Mouse (Mus musculus): ENCODE measurements around the gene Fev. TPM values are rescaled to one million over a fixed set of nuclear protein-coding genes. Genes with fewer than 3 reads are reported as not detected.

Fev gene
- not detected in 2 replicates for polyA plus RNA-seq (2015; fragmentation: Nextera tagmentation; extraction: Ambion mirVana)

- no peak for ATAC-seq
- H3K4me1 ChIP-seq (replicated peaks; ENCODE audit: control insufficient read depth, insufficient read depth, low read length), result peaks cover 24% of the 10 kb centered on the region
- peak within 1 kb of the TSS; percentile 23; the same call in 1 of the 2 replicates for H3K4me2 ChIP-seq (ENCODE audit: low read length)
- H3K36me3 ChIP-seq (ENCODE audit: control insufficient read depth, insufficient read depth), result no peaks in the 10 kb centered on the region
- H3K27me3 ChIP-seq (replicated peaks; ENCODE audit: control insufficient read depth, insufficient read depth, low read length), result peaks cover 86% of the 10 kb centered on the region
- WGBS, result under 1% methylated on average over 43 of the region's 43 CpGs
- H3K27ac ChIP-seq (ENCODE audit: low read length), result no peak within 1 kb of the TSS
- H3K4me3 ChIP-seq (replicated peaks; ENCODE audit: low read length), result peak within 1 kb of the TSS; percentile 16
- H3K9ac ChIP-seq (replicated peaks; ENCODE audit: low read depth, low read length), result no peak within 1 kb of the TSS
- H3K9me3 ChIP-seq (ENCODE audit: control insufficient read depth, low read length), result no peaks in the 10 kb centered on the region
These were observed at the start of gene Fev for GRCm38 (mm10) chr1:74885369-74886042. Gene Fev (minus strand): TSS chr1:74885419.

- H3K9ac ChIP-seq (replicated peaks; ENCODE audit: low read depth, low read length), result no peak overlapping the region
- 83% methylated on average over 9 of the region's 9 CpGs for WGBS
- no peaks in the 10 kb centered on the region for H3K36me3 ChIP-seq (ENCODE audit: control insufficient read depth, insufficient read depth)
- H3K4me2 ChIP-seq (ENCODE audit: low read length), result no peak overlapping the region
- no peak overlapping the region for H3K27ac ChIP-seq (ENCODE audit: low read length)
- H3K27me3 ChIP-seq (replicated peaks; ENCODE audit: control insufficient read depth, insufficient read depth, low read length), result peaks cover 3% of the 10 kb centered on the region; the same call in 1 of the 2 replicates
- no peak overlapping the region for H3K4me3 ChIP-seq (replicated peaks; ENCODE audit: low read length)
- H3K4me1 ChIP-seq (replicated peaks; ENCODE audit: control insufficient read depth, insufficient read depth, low read length), result no peaks in the 10 kb centered on the region
- ATAC-seq, result no peak
- H3K9me3 ChIP-seq (ENCODE audit: control insufficient read depth, low read length), result no peaks in the 10 kb centered on the region
These were observed 42.5 kb upstream of the Fev start for GRCm38 (mm10) chr1:74927621-74928296.

GRCm38 (mm10) chr1:74926721-74927120 is 41.5 kb upstream of the Fev start:
- no peaks in the 10 kb centered on the region for H3K36me3 ChIP-seq (ENCODE audit: control insufficient read depth, insufficient read depth)
- H3K9me3 ChIP-seq (ENCODE audit: control insufficient read depth, low read length), result no peaks in the 10 kb centered on the region
- no peak for ATAC-seq
- H3K4me2 ChIP-seq (ENCODE audit: low read length), result no peak overlapping the region
- no peak overlapping the region for H3K4me3 ChIP-seq (replicated peaks; ENCODE audit: low read length)
- H3K9ac ChIP-seq (replicated peaks; ENCODE audit: low read depth, low read length), result no peak overlapping the region
- H3K27me3 ChIP-seq (replicated peaks; ENCODE audit: control insufficient read depth, insufficient read depth, low read length), result no peaks in the 10 kb centered on the region
- H3K4me1 ChIP-seq (replicated peaks; ENCODE audit: control insufficient read depth, insufficient read depth, low read length), result no peaks in the 10 kb centered on the region
- 42% methylated on average over 6 of the region's 6 CpGs for WGBS
- H3K27ac ChIP-seq (ENCODE audit: low read length), result no peak overlapping the region

- WGBS, result 71% methylated on average over 4 of the region's 4 CpGs
These were observed 39.2 kb upstream of the Fev start for GRCm38 (mm10) chr1:74924464-74924863.

GRCm38 (mm10) chr1:74915706-74916105 is 30.5 kb upstream of the Fev start:
- Histone ChIP-seq H3K4me2 (ENCODE audit: low read length) (peak overlapping the region; percentile 32), H3K27ac (ENCODE audit: low read length) (no peak overlapping the region), H3K9ac (replicated peaks; ENCODE audit: low read depth, low read length) (no peak overlapping the region), H3K4me3 (replicated peaks; ENCODE audit: low read length) (no peak overlapping the region), H3K27me3 (replicated peaks; ENCODE audit: control insufficient read depth, insufficient read depth, low read length) (0 out of 2 replicates have a peak, but pooled peaks cover 4% of the 10 kb centered on the region), H3K4me1 (replicated peaks; ENCODE audit: control insufficient read depth, insufficient read depth, low read length) (0 out of 2 replicates have a peak, but pooled peaks cover 2% of the 10 kb centered on the region), H3K9me3 (ENCODE audit: control insufficient read depth, low read length) (peaks cover 2% of the 10 kb centered on the region; the same call in 1 of the 2 replicates), H3K36me3 (ENCODE audit: control insufficient read depth, insufficient read depth) (no peaks in the 10 kb centered on the region)
- WGBS, result 20% methylated on average over 13 of the region's 13 CpGs
- ATAC-seq, result no peak

More at GRCm38 (mm10) chr1:74924464-74924863, 39.2 kb upstream of the Fev start:
- Histone ChIP-seq H3K27me3 (replicated peaks; ENCODE audit: control insufficient read depth, insufficient read depth, low read length) (no peaks in the 10 kb centered on the region), H3K27ac (ENCODE audit: low read length) (no peak overlapping the region), H3K4me3 (replicated peaks; ENCODE audit: low read length) (no peak overlapping the region), H3K9ac (replicated peaks; ENCODE audit: low read depth, low read length) (no peak overlapping the region), H3K36me3 (ENCODE audit: control insufficient read depth, insufficient read depth) (no peaks in the 10 kb centered on the region), H3K4me2 (ENCODE audit: low read length) (no peak overlapping the region), H3K4me1 (replicated peaks; ENCODE audit: control insufficient read depth, insufficient read depth, low read length) (no peaks in the 10 kb centered on the region), H3K9me3 (ENCODE audit: control insufficient read depth, low read length) (no peaks in the 10 kb centered on the region)
- no peak for ATAC-seq

GRCm38 (mm10) chr1:74902191-74902590 is 17.0 kb upstream of the Fev start:
- Histone ChIP-seq H3K9me3 (ENCODE audit: control insufficient read depth, low read length) (no peaks in the 10 kb centered on the region), H3K4me3 (replicated peaks; ENCODE audit: low read length) (no peak overlapping the region), H3K27ac (ENCODE audit: low read length) (no peak overlapping the region), H3K4me2 (ENCODE audit: low read length) (no peak overlapping the region), H3K27me3 (replicated peaks; ENCODE audit: control insufficient read depth, insufficient read depth, low read length) (peaks cover 29% of the 10 kb centered on the region), H3K36me3 (ENCODE audit: control insufficient read depth, insufficient read depth) (no peaks in the 10 kb centered on the region), H3K9ac (replicated peaks; ENCODE audit: low read depth, low read length) (no peak overlapping the region), H3K4me1 (replicated peaks; ENCODE audit: control insufficient read depth, insufficient read depth, low read length) (peaks cover 14% of the 10 kb centered on the region)
- WGBS, result 24% methylated on average over 6 of the region's 6 CpGs
- ATAC-seq, result no peak

GRCm38 (mm10) chr1:74901686-74902085 is 16.5 kb upstream of the Fev start:
- Histone ChIP-seq H3K9me3 (ENCODE audit: control insufficient read depth, low read length) (no peaks in the 10 kb centered on the region), H3K4me1 (replicated peaks; ENCODE audit: control insufficient read depth, insufficient read depth, low read length) (peaks cover 14% of the 10 kb centered on the region), H3K27me3 (replicated peaks; ENCODE audit: control insufficient read depth, insufficient read depth, low read length) (peaks cover 30% of the 10 kb centered on the region), H3K9ac (replicated peaks; ENCODE audit: low read depth, low read length) (no peak overlapping the region), H3K4me2 (ENCODE audit: low read length) (no peak overlapping the region), H3K4me3 (replicated peaks; ENCODE audit: low read length) (no peak overlapping the region), H3K27ac (ENCODE audit: low read length) (no peak overlapping the region), H3K36me3 (ENCODE audit: control insufficient read depth, insufficient read depth) (no peaks in the 10 kb centered on the region)
- 2% methylated on average over 3 of the region's 3 CpGs for WGBS
- no peak for ATAC-seq

GRCm38 (mm10) chr1:74900341-74901285 is 15.4 kb upstream of the Fev start:
- Histone ChIP-seq H3K4me1 (replicated peaks; ENCODE audit: control insufficient read depth, insufficient read depth, low read length) (peaks cover 14% of the 10 kb centered on the region), H3K4me3 (replicated peaks; ENCODE audit: low read length) (peak overlapping the region; percentile 36), H3K27me3 (replicated peaks; ENCODE audit: control insufficient read depth, insufficient read depth, low read length) (peaks cover 39% of the 10 kb centered on the region), H3K36me3 (ENCODE audit: control insufficient read depth, insufficient read depth) (no peaks in the 10 kb centered on the region), H3K27ac (ENCODE audit: low read length) (no peak overlapping the region), H3K9me3 (ENCODE audit: control insufficient read depth, low read length) (no peaks in the 10 kb centered on the region), H3K4me2 (ENCODE audit: low read length) (peak overlapping the region; percentile 56), H3K9ac (replicated peaks; ENCODE audit: low read depth, low read length) (peak overlapping the region; percentile 37; the same call in 1 of the 2 replicates)
- under 1% methylated on average over 53 of the region's 66 CpGs for WGBS
- ATAC-seq, result no peak

All from forebrain, embryonic 16.5 days (tissue).